In the genomic region with DNA sequence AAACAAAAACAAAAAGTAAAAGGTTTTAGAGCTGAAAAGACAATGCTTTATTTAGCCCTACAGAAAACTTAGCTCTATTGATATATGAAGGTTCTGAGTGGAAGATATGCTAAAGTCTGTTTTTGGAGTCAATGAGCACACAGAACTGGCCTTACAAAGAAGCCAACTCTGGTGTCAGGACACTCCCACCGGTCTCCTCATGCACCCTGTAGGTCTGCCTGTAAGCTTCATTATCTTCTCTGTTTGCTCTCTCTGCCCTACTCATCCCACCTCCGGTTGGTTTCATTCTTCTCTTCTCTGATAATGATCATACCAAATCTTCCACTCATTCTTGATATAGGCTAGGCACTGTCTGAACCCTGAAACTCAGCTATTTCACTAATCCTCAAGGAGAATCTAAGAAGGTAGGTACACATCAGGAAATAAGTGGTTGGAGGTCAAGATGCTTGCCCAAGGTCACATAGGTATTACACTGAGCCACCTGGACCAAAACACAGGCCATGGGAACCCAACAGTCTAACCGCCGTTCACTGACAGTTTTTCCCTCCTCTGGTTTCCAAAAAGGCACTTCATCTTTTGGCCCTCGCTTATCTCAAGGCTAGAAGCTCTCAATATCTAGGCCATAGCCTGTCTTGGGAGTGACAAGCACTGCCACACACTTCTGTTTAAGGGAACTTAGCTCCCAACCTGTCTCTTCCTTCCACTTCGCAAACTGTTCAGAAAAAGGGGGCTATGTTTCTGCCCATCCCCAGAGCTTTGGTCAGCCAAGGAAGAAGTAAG, we compare ENCODE assay signal across 1 mouse cellular context.
A peak's percentile ranks its signal among the peaks of the same experiment; 100 is the strongest.
TF ChIP-seq lines count a peak whose summit lies in the region.

No protein-coding gene starts in this region.

TF ChIP-seq in MEL, 35 proteins besides CTCF, POLR2A, EP300 and RAD21 (continued from another document):
- no peak for TF ChIP-seq RCOR1 (IDR thresholded peaks at IDR 0.05; ENCODE audit: low read depth, low read length)
- TF ChIP-seq E2F4 (IDR thresholded peaks at IDR 0.05; ENCODE audit: borderline replicate concordance, low read depth, low read length) = no peak
- TF ChIP-seq ETS1 (IDR thresholded peaks at IDR 0.05; ENCODE audit: low read depth, low read length) = 0 out of 2 replicates have a peak, but pooled peaks have one; percentile 39
- 0 out of 2 replicates have a peak, but pooled peaks have one; percentile 49 for TF ChIP-seq MYC (IDR thresholded peaks at IDR 0.05; ENCODE audit: low read depth, low read length)
- TF ChIP-seq POLR2AphosphoS2 (IDR thresholded peaks at IDR 0.05; ENCODE audit: low read length) = no peak
- no peak for TF ChIP-seq GABPA (IDR thresholded peaks at IDR 0.05; ENCODE audit: low read depth, low read length)
- TF ChIP-seq POLR2AphosphoS5 (IDR thresholded peaks at IDR 0.05; ENCODE audit: borderline replicate concordance, low read depth, low read length) = no peak
- no peak for TF ChIP-seq ELF1 (IDR thresholded peaks at IDR 0.05; ENCODE audit: low read depth, low read length)
- TF ChIP-seq MAX (IDR thresholded peaks at IDR 0.05; ENCODE audit: low read length) = no peak
- no peak; the same call in 1 of the 2 replicates for TF ChIP-seq BHLHE40 (IDR thresholded peaks at IDR 0.05; ENCODE audit: borderline replicate concordance, low read depth, low read length)
- no peak for TF ChIP-seq KAT2A (conservative IDR thresholded peaks at IDR 0.05; ENCODE audit: low read depth, low read length)
- TF ChIP-seq JUND (IDR thresholded peaks at IDR 0.05; ENCODE audit: low read depth, low read length) = no peak
- no peak for TF ChIP-seq NELFE (IDR thresholded peaks at IDR 0.05; ENCODE audit: low read depth, low read length)
- TF ChIP-seq MYB (IDR thresholded peaks at IDR 0.05; ENCODE audit: low read depth, low read length) = peak; percentile 59; the same call in 1 of the 2 replicates
- TF ChIP-seq CHD2 (IDR thresholded peaks at IDR 0.05; ENCODE audit: low read length) = no peak
- TF ChIP-seq TAL1 (IDR thresholded peaks at IDR 0.05; ENCODE audit: low read length) = no peak
- TF ChIP-seq ZC3H11A (IDR thresholded peaks at IDR 0.05; ENCODE audit: low read depth, low read length) = no peak
- TF ChIP-seq GATA1 (IDR thresholded peaks at IDR 0.05; ENCODE audit: low read depth, low read length) = peak; percentile 77
